Mouse (Mus musculus) neural tube, embryonic 10.5 days (tissue): ENCODE results near the gene Cntn5.
A peak's percentile ranks its signal among the peaks of the same experiment; 100 is the strongest.

Experiments
- DNase-seq: peaks from one replicate; pipeline ENCODE4 v3.0.0-alpha.2; 2017; ENCODE audit warnings: low spot score; ENCODE audit errors: extremely low spot score

Cntn5 gene

DNA sequence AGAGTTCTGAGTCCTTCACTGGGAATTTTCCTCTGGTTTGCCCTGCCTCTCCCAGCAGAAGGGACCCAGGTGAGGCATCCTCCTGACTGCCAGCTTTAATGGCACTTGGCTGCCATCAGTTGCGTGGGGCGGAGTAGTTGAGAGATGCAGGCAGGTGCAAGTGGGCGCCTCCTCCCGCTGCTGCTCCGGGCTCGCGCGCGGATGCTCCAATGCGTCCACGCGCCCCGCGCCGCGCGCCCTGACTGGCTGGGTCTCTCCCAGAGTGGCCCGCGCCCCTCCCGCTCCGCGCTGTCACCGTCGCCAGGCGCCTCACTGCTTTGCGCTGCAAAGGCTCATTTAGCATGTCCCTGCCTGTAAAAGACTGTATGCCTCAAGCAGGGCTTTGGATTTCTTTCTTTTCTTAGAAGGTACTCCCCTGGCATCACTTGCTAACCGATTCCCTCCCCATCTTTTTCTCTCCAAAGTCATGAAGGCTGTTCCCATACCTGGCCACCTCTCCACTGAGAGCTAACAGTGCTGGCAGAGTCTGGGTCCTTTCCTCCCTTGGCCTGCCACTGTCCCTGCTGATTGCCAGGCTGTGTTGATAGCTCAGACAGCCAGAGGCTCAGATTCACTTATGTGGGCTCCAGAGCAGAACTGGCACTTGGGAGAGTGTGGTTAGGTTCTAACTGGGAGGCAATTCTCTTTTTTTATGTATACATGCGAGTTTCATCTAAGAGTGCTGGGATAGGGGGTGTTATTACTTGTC lies at the start of gene Cntn5:
Gene Cntn5, minus strand, starts transcription at position 160 of the 748 bp plus-strand sequence.
- peak; percentile 36 for DNase-seq

DNA sequence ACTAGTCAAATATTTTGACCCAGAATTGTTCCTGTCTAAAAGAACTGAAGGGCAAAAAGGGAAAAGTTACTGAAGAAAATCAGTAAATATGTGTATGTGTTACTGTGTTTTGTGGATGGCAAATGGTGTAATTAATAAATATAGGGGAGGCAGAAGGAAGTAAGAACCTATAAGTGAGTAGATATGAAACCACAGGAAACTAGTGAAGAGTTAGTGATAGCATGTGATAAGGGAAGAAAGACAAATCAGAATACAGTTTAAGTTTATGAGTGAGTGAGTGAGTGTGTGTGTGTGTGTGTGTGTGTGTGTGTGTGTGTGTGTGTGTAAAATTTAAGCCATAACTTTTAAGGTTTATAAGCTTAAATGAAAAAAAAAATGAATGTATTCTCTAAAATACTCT lies 45.9 kb upstream of the Cntn5 start:
- DNase-seq, result no peak

- peak; percentile 48 for DNase-seq
Observed at GRCm38 (mm10) chr9:10909573-10909972, 5.0 kb upstream of the Cntn5 start.

DNA sequence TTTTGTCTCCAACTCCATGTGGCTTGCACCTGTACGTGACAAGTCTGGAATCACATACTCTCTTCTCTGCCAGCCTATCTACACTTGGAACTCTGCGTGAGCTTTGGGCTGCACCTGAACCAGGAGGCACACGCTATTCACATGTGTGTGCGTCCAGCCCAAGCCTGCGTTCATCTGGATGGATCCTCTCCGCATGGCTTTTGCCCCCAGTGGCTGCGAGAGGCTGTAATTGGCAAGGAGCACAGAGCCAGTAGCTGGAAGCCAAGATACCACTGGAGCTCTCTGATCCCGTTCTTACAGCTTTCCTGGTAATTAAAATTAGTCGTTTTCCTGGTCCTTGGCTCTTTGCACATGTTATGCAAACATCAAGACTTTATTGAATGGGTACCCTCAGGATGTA lies 1.1 kb upstream of the Cntn5 start:
- no peak for DNase-seq

GRCm38 (mm10) chr9:10879758-10880157 lies 24.8 kb downstream of the Cntn5 start:
- DNase-seq, result no peak

DNA sequence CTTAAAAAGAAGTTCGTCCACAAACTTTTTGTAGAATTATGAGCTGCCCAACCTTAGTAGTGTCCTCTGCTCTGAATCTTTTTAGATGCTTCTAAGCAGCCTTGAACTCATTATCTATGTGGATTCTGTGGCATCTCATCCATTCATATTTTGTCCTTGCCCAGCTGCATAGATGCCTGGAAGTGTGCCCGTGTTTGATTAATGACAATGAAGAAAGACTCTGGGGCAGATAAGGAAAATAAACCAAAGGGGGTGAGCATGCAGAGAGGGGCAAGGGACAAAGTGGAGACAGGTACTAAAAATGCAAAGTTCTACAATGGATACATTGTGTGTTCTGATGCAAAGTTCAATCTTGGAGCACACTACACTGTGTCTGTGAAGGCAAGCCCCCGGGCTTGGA lies 30.7 kb downstream of the Cntn5 start:
- no peak for DNase-seq

GRCm38 (mm10) chr9:10856204-10856892 lies 48.2 kb downstream of the Cntn5 start:
- no peak for DNase-seq

DNA sequence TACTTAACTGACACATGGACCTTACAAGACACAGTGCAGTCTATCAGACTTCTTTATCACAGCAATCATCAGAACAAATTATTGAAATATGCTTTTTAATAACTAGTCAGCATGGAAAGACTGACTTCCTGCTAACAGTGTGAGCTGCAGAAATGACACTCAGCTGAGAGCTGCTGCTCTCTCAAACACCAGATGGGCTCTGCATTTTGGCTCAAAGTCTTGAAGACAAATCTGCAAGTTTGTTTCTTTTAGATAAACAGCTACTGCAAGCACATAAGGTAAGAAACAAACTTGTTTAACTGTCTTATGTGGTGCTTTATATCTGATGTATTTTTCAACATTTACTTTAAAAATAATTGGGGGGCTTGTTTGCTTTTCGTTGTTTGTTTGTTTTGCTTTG lies 87.9 kb downstream of the Cntn5 start:
- DNase-seq, result no peak

GRCm38 (mm10) chr9:10797158-10797557 lies 107.4 kb downstream of the Cntn5 start:
- DNase-seq, result no peak

DNA sequence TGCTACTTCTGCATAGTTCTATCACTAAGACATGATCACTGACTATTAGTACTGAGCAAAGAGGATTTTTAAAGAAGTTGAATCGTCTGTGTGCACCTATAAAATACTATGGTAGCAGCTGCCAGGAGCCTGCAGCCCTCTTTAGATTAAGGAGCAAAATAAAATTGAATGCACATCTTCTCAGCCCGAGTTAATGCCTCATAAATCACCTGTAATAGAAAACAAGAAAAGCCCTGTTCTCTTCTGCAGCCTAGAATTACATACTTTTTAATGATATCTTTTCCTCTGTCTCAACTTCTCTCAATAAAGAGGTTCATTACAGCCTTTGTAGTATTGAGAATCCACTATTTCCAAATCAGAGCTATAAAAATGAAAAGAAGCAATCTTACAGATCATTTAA lies 109.5 kb downstream of the Cntn5 start:
- DNase-seq, result no peak

DNA sequence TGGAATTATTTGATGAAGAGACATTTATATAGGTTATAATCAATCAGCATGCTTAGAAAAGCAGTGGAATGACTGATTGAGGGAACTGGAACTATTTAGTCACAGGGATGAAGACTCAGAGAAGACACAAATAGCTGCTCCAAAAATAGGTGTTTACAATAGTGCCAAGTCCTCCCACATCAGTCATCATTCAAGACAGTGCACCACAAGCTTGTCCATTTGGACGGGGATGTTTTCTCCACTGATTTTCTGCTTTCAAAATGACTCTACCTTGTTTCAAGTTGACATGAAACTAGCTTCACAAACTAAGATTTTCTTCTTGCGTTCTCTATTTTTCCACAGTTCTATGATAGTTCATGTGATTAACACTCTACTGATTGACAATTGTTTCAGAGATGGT lies 172.7 kb downstream of the Cntn5 start:
- no peak for DNase-seq

DNA sequence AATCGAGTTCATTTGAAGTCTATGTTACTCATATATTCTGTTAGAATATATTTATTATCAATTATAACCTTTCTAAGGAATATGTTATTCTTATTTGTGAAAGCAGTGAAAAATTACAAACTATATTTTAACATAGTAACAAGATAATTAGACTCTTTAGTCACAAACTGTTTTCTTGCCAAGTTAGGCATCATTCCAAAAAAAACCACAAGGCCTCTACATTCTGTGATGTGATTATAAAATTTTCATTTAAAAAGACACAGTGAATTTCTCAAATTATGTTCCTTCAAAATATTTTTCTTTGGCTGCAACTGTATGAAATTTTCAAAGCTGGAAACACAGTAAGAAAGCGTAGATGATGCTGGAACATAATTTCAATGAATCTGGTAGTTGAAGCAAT lies 180.4 kb downstream of the Cntn5 start:
- DNase-seq, result no peak

DNA sequence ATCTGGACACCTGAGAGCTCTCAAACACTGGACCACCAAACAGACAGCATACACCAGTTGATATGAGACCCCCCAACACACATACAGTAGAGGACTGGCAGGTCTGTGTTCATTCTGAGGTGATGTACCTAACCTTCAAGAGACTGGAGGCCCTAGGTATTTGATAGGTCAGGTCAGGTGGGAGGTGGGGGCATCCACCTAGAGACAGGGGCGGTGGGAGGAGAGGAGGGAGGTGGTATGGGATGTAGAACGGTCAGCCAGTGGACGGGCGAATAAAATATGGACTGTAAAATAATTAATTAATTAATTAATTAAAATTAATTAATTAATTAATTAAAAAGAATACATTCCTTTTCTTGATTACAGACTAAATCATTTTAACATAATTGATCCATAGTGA lies 182.5 kb downstream of the Cntn5 start:
- no peak for DNase-seq

GRCm38 (mm10) chr9:10718986-10719385 lies 185.6 kb downstream of the Cntn5 start:
- DNase-seq, result no peak

GRCm38 (mm10) chr9:10713641-10714040 lies 190.9 kb downstream of the Cntn5 start:
- no peak for DNase-seq

DNA sequence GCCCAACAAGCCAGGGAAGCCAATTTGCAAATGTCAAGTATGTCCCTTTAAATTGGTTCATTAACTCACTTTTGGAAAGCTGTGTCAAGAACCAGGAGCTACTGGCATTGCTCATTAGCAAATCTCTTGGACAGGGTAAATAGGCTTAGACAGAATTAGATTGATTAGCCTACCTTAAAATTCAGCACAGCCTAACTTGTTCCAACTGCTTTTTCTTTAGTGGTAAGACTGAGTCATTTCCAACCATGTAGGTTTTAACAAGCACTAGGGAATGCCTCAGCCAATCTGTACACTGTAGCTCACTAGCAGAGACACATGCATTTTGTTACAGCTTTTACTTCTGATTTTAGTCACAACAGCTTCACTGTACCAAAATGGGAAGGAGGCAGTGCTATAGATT lies 222.9 kb downstream of the Cntn5 start:
- DNase-seq, result no peak

GRCm38 (mm10) chr9:10681181-10681580 lies 223.4 kb downstream of the Cntn5 start:
- no peak for DNase-seq

DNA sequence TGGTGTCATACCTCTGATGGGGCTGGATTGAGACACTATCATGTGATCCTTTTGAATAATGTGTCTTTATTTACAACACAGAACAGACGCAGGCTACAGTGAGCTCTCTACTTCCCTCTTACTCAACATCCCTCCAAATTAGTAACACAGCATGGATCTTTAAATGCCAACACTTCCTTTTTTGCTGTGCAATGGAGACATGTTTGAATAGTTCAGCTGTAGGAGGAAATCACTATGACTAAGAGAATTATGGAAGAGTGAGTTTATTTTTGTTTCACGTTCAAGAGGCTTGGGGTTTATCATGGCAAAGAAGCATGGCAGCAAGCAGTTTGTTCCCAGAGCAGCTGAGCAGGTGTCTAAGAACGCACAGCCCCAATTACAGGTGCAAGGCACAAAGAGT lies 235.9 kb downstream of the Cntn5 start:
- no peak for DNase-seq

DNA sequence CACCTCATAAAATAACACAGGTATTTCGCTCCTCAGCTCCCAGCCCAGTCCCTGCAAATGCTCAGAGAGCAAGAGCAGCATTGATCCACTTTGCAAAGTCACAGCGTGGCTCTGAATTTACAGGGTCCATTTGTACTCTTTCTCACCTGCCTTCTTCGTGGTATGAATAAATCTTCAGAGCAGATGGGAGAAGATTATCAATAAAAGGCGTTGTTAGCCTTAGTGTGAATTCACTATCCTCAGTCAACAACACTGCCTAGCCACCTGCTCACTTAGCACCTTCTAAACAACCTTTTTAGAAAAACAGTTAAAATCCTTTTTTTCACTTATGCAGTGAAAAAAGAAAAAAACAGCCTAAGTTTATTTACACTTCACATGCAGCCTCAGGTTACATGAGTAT lies 237.1 kb downstream of the Cntn5 start:
- DNase-seq, result no peak

- no peak for DNase-seq
Observed at GRCm38 (mm10) chr9:10665756-10666155, 238.8 kb downstream of the Cntn5 start.

DNA sequence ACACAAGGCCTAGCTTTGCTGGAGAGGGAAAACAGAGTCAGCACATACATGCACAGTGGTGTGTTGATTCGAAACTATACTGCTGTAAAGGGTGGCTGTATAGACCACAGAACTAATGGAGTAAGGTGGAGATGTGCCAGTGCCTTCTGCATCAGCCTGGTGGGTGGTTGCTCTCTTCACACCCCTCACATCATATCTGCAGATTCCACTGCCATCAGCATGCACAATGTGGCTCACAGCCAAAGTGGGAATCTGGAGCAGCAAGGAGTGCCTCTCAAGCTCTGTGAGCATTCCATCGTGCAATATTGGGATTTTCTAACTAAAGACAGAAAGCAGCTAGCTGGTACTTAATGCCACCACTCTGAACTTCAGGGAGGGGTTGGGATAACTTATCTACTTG lies 241.5 kb downstream of the Cntn5 start:
- DNase-seq, result no peak

GRCm38 (mm10) chr9:10659478-10659877 lies 245.1 kb downstream of the Cntn5 start:
- no peak for DNase-seq

DNA sequence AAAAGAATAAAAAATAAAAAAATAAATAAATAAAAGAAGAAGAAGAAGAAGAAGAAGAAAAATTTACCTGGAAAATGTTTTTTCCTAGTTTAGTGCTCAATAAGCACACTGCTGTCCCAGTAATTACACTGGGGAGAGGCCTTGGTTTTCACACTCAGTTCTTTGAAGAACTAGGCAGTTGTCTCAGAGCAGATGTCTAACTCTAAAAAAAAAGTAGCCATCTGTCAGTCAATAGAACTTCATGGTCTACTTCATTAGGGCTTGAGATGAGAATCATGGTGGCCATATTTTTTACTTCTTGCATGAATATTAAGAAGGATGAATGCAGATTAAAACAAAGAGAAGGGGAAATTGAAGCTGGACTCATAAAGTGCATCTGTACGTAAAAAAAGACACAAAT lies 246.5 kb downstream of the Cntn5 start:
- DNase-seq, result no peak
